Mouse (Mus musculus): ENCODE results near the gene Pcbp3. TPM values are rescaled to one million over a fixed set of nuclear protein-coding genes. Genes with fewer than 3 reads are reported as not detected.
"Not testable (repeated sequence)": the region's sequence is repeated elsewhere in the genome, so short reads cannot be mapped to it uniquely, and the experiment has no call there.

Gene Pcbp3
- 43.5 and 44.1 TPM in 2 replicates for polyA plus RNA-seq (2015; fragmentation: Nextera tagmentation; extraction: Ambion mirVana)

DNA sequence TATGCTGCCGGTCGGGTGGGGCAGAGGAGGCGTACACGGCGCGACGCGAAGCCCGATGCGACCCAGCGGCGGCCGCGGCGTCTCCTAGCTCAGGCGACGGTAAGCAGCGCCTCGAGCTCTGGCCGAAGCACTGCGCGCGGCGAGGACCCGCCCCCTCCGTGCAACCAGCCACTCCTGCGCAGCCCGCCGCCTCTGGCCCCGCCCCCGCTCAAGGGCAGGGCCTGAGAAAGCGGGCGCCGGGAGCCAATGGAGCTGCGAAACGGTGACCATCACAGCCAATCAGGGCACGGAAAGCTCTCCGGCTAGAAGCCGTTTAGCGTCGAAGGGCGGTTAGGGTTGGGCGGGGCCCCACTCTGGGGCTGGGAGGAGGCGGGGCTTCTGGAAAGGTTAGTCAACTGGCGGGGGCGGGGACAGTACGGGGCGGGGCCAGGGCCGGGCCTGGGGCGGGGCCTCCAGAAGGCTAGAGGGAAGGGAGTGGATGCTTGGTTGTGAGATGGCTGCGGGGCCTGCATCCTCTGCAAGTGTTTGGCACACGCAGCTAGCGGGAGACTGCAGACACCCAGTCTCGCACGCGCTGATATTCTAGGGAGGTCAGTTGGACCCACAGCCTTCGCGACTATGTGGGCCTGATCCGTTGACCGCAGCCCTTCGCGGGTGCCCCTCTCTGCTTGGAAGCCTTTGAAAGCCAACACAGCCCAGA lies at the start of gene Pcbp3:
Pcbp3 (minus strand) TSS at position 98 of the 700 bp plus-strand sequence.
- Histone ChIP-seq H3K9me3 (no peaks in the 10 kb centered on the region), H3K27me3 (replicated peaks) (no peaks in the 10 kb centered on the region), H3K36me3 (no peaks in the 10 kb centered on the region), H3K4me2 (replicated peaks) (peak within 1 kb of the TSS; percentile 97), H3K4me3 (replicated peaks) (peak within 1 kb of the TSS; percentile 63), H3K27ac (peak within 1 kb of the TSS; percentile 54; the same call in 1 of the 2 replicates), H3K9ac (peak within 1 kb of the TSS; percentile 75), H3K4me1 (replicated peaks) (peaks cover 27% of the 10 kb centered on the region)
- ATAC-seq, result peak; percentile 99
- WGBS, result 2% methylated on average over 61 of the region's 62 CpGs

DNA sequence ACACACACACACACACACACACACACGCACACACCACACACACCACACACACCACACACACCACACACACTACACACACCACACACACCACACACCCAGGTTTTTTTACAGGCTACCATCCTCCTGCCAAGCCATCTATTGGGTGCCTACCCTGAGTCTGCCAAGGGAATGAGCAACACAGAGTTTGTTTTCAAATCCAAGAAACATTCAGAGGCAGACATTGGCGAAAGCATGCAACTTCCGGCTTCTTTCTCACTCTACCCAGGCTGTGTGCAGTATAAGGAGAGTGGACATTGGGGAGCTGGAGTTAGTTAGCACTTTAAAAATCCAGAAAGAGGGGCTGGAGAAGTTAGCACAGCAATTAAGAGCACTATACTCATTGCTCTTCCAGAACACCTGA lies 47.0 kb upstream of the Pcbp3 start:
- Histone ChIP-seq H3K4me2 (replicated peaks) (no peak overlapping the region), H3K27ac (0 out of 2 replicates have a peak overlapping the region, but pooled peaks have one; percentile 32)
- ATAC-seq, result no peak

DNA sequence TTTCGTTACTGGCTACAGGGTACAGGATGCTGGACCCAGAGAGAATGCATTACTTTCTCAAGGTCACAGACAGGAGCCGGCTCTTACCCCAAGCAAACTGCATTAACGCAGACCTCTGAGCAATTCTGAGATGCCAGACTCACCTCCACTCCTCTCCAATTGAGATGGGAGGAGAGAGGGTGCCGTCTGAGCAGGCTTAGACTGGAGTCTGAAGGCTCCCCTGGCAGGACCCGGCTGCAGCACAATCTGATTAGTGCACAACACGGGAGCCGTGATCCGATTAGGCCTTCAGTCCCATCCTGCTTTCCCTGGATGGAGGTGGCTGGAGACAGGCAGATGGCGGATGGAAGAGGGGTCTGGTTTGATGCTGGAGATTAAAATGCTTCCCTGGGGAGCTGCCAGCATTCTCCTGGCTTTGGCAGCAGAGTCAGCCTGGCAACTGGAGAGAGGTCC lies 46.4 kb upstream of the Pcbp3 start:
- peaks cover 8% of the 10 kb centered on the region for H3K4me1 ChIP-seq (replicated peaks)
- H3K27ac ChIP-seq, result 0 out of 2 replicates have a peak overlapping the region, but pooled peaks have one; percentile 22
- H3K4me2 ChIP-seq (replicated peaks), result no peak overlapping the region; the same call in 1 of the 2 replicates
- no peaks in the 10 kb centered on the region for H3K9me3 ChIP-seq
- H3K36me3 ChIP-seq, result no peaks in the 10 kb centered on the region
- ATAC-seq, result peak; percentile 70
- WGBS, result 29% methylated on average over 9 of the region's 9 CpGs
- no peak overlapping the region for H3K9ac ChIP-seq
- no peaks in the 10 kb centered on the region for H3K27me3 ChIP-seq (replicated peaks)
- no peak overlapping the region for H3K4me3 ChIP-seq (replicated peaks)

More for the DNA sequence above, 47.0 kb upstream of the Pcbp3 start:
- Histone ChIP-seq H3K36me3 (no peaks in the 10 kb centered on the region), H3K9ac (no peak overlapping the region), H3K4me3 (replicated peaks) (no peak overlapping the region), H3K4me1 (replicated peaks) (peaks cover 8% of the 10 kb centered on the region), H3K9me3 (no peaks in the 10 kb centered on the region), H3K27me3 (replicated peaks) (no peaks in the 10 kb centered on the region)
- WGBS, result 91% methylated on average over 3 of the region's 3 CpGs

DNA sequence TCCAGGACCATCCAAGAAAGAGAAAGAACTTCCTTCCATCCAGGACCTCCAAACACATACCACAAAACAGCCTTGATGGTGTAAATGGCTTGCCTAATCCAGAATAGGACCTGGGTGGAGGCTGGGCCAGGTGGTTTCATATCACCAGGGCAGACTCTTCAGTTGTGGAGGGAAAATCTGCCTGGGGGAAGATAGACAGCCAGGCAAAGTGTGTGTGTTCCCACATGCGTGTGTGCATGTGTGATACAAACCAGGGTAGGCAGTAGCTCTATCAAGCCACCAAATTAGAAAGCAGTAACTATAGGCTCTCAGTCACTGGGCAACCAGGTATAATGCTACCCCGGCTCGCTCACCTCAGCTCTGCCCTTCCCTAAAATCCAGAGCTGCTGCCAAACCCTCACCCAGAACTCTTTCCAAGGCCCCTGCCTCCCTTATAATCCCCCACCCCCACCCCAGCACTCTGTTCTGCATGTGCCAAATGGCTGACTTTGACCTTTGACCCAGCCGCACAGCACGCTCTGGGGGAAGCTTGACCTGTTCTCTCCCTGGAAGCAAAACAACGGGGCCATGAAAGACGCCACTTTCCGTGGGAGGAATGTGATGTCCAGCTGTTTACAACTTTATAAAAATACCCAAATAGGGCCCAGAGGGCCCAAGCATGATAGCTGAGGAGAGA lies 45.9 kb upstream of the Pcbp3 start:
- H3K27ac ChIP-seq, result 0 out of 2 replicates have a peak overlapping the region, but pooled peaks have one; percentile 22
- H3K9ac ChIP-seq, result no peak overlapping the region
- peak; percentile 48 for ATAC-seq
- no peak overlapping the region for H3K4me3 ChIP-seq (replicated peaks)
- no peaks in the 10 kb centered on the region for H3K27me3 ChIP-seq (replicated peaks)
- no peaks in the 10 kb centered on the region for H3K9me3 ChIP-seq
- H3K36me3 ChIP-seq, result no peaks in the 10 kb centered on the region
- 40% methylated on average over 8 of the region's 8 CpGs for WGBS
- peaks cover 8% of the 10 kb centered on the region for H3K4me1 ChIP-seq (replicated peaks)
- H3K4me2 ChIP-seq (replicated peaks), result no peak overlapping the region; the same call in 1 of the 2 replicates

DNA sequence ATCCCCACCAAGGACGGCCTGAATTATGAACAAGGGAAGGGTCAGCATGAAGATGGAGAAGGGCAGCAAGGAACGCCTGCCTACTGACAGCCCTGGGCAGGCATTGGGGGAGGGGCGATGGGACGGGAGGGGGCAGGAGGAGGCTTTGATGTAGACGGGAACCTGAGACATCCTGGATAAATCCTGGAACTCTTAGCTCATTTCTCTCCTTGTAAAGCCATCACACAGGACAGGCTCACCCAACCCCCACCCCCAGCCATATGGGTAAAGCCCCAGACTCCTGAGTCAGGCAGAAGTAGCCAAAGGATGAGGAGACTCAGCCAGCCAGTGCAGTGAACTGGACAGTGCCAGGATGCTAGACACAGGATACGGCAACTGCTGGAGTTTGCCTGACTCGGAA lies 43.2 kb upstream of the Pcbp3 start:
- Histone ChIP-seq H3K9ac (no peak overlapping the region), H3K4me1 (replicated peaks) (peaks cover 8% of the 10 kb centered on the region), H3K4me3 (replicated peaks) (no peak overlapping the region), H3K27me3 (replicated peaks) (no peaks in the 10 kb centered on the region), H3K9me3 (no peaks in the 10 kb centered on the region), H3K4me2 (replicated peaks) (no peak overlapping the region), H3K36me3 (no peaks in the 10 kb centered on the region), H3K27ac (no peak overlapping the region)
- ATAC-seq, result no peak
- 30% methylated on average over 7 of the region's 7 CpGs for WGBS

DNA sequence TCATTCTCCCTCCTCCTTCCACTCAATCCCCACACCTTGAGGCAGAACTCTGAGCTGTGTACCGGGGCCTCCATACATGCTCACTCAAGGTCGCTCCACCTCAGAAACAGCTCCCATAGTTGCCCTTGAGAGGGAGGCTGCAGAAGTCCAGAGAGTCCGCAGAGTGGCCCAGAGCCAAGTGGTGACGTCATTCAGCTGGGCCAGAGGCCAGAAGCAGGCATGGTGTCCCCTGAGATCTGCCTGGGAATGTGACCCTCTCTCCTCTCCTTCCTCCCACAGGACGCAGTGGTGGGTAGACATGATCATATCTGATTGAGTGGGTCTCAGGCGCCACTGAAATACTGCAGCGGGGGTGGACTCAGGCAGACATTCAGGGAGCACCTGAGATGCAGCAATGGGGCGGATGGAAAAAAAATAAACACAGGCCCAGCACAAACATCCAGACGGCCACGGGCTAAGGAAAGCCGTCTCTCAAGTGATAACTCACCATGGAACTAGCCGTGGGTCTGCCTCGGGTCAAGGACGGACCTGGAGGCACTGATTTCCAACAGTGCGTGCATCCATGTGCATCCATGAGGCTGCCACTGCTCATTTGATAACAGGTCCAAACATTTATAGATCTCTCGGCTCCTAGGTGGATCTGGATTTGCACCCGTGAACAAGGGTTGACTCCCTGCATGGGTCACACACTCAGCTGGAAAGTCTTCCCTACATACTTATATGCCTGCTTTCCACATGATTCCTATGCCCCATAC lies 36.2 kb upstream of the Pcbp3 start:
- H3K9me3 ChIP-seq, result no peaks in the 10 kb centered on the region
- H3K4me2 ChIP-seq (replicated peaks), result no peak overlapping the region
- no peak overlapping the region for H3K27ac ChIP-seq
- no peaks in the 10 kb centered on the region for H3K36me3 ChIP-seq
- WGBS, result 55% methylated on average over 17 of the region's 17 CpGs
- ATAC-seq, result peak; percentile 67
- H3K4me3 ChIP-seq (replicated peaks), result no peak overlapping the region
- H3K27me3 ChIP-seq (replicated peaks), result no peaks in the 10 kb centered on the region
- H3K9ac ChIP-seq, result no peak overlapping the region
- 0 out of 2 replicates have a peak, but pooled peaks cover 7% of the 10 kb centered on the region for H3K4me1 ChIP-seq (replicated peaks)

DNA sequence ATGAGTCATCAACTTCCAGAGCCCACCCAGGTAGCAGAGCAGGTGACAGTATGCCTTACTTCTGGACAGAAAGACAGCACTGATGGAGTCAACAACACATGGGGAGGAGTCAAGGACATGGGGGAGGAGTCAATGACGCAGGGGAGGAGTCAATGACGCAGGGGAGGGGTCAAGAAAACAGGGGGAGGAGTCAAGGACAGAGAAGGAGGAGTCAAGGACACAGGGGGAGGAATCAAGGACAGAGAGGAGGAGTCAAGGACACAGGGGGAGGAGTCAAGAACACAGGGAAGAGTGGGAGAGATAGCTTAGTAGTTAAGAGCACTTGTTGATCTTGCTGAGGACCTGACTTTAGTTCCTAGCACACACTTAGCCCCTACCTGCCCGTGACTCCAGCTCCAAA lies 30.8 kb upstream of the Pcbp3 start:
- Histone ChIP-seq H3K36me3 (no peaks in the 10 kb centered on the region), H3K9me3 (no peaks in the 10 kb centered on the region), H3K27me3 (replicated peaks) (no peaks in the 10 kb centered on the region), H3K4me1 (replicated peaks) (no peaks in the 10 kb centered on the region), H3K4me2 (replicated peaks) (no peak overlapping the region), H3K9ac (no peak overlapping the region), H3K27ac (no peak overlapping the region), H3K4me3 (replicated peaks) (no peak overlapping the region)
- no peak for ATAC-seq
- WGBS, result 59% methylated on average over 3 of the region's 3 CpGs

DNA sequence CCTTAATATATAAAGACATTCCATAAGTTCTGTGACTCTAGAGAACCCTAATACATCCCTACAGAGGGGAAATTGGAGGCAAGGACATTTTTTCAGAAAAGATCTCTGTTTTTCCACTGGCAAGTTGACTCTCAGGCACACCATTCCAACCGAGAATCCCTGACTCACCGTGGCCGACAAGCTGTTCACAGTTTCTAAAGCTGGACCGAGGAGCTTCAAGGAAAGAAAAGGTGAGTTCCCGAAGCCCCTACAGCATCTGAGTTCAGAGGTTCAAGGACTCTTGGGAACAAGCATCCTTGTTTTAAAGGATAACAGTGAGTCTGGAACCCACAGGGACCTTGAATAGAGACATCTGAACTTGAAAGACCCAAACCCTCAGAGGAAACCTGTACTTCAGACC lies 26.9 kb upstream of the Pcbp3 start:
- no peaks in the 10 kb centered on the region for H3K4me1 ChIP-seq (replicated peaks)
- H3K9ac ChIP-seq, result no peak overlapping the region
- H3K36me3 ChIP-seq, result no peaks in the 10 kb centered on the region
- H3K4me3 ChIP-seq (replicated peaks), result no peak overlapping the region
- WGBS, result 92% methylated on average over 5 of the region's 5 CpGs
- H3K9me3 ChIP-seq, result no peaks in the 10 kb centered on the region
- H3K4me2 ChIP-seq (replicated peaks), result no peak overlapping the region
- no peak overlapping the region for H3K27ac ChIP-seq
- no peaks in the 10 kb centered on the region for H3K27me3 ChIP-seq (replicated peaks)
- ATAC-seq, result no peak

DNA sequence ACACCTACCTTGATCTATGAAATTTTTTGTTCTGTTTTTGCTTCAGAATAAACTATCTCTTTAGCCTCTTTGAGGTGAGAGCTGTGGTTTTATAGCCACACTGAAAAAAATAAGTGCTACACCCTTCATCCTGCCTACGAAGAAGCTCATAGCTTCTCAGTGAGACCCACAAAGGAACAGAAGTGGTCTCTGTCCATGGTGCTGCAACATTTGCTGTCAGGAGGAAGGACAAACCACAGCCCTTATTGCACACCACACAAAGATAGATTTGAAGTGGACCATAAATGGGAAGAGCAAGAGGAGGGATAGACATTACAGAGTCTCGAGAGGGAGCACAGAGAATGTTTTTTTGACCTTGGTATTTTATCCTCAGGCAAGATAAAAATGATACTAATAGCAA lies 16.4 kb upstream of the Pcbp3 start:
- H3K27me3 ChIP-seq (replicated peaks), result no peaks in the 10 kb centered on the region
- H3K4me2 ChIP-seq (replicated peaks), result no peak overlapping the region
- no peak overlapping the region for H3K9ac ChIP-seq
- no peaks in the 10 kb centered on the region for H3K4me1 ChIP-seq (replicated peaks)
- no peak for ATAC-seq
- H3K4me3 ChIP-seq (replicated peaks), result no peak overlapping the region
- no peaks in the 10 kb centered on the region for H3K36me3 ChIP-seq
- no peaks in the 10 kb centered on the region for H3K9me3 ChIP-seq
- no peak overlapping the region for H3K27ac ChIP-seq
- WGBS, result 31% methylated on average over 2 of the region's 2 CpGs

DNA sequence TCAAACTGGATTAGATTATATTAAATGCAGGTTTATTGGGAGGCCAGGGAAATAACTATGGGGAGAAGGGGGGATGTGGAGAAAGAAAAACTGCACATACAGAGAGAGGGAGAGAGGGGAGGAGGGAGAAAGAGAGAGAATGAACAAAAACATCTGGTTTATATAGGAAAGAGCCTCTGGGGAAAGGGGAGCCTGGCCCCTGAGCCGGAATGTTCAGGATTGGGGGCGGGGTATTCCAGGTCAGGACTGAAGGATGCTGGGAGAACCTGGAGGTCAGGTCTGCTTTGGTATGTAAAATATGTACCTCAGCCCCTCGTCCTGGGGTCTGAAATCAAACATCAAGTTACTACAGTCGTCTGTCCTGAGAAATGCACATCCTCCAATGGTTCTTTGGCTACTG lies 15.0 kb upstream of the Pcbp3 start:
- Histone ChIP-seq H3K4me1 (replicated peaks) (no peaks in the 10 kb centered on the region), H3K27me3 (replicated peaks) (no peaks in the 10 kb centered on the region), H3K4me2 (replicated peaks) (no peak overlapping the region), H3K4me3 (replicated peaks) (no peak overlapping the region), H3K27ac (no peak overlapping the region), H3K9ac (no peak overlapping the region), H3K36me3 (no peaks in the 10 kb centered on the region), H3K9me3 (no peaks in the 10 kb centered on the region)
- 40% methylated on average over 4 of the region's 4 CpGs for whole genome bisulfite sequencing
- ATAC-seq, result no peak

DNA sequence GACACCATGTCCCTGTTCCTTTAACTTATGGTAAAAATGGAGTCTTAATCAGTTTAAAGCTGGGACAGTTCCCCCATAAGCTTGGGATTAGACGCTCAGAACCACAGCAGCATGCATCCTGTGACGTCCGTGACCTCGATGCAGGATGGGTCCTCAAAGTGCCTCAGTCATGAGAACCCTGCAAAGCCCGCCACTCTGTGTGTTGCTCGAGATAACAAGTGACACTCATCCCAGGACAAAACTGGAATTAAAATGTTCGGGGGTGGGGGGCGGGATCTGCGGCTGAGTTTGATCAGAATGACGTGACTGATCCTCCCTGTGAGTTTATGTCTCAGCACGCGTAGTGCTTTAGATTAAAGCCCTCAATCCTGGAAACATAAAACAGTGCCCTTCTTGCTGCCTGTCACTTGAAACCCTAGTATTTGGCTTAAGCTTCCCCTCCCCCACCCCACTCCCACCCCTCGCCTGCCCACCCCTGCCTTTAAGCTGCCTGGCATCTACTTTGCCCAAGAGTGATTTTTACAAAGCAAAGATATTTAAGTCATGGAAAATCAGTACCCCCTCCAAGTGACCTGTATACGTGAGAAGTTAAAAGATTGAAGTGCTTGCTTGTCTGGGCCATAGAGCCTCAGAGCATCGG lies 12.2 kb upstream of the Pcbp3 start:
- WGBS, result 28% methylated on average over 15 of the region's 15 CpGs
- no peaks in the 10 kb centered on the region for H3K9me3 ChIP-seq
- no peaks in the 10 kb centered on the region for H3K36me3 ChIP-seq
- H3K4me3 ChIP-seq (replicated peaks), result no peak overlapping the region
- no peaks in the 10 kb centered on the region for H3K27me3 ChIP-seq (replicated peaks)
- H3K4me1 ChIP-seq (replicated peaks), result no peaks in the 10 kb centered on the region
- no peak for ATAC-seq
- H3K27ac ChIP-seq, result no peak overlapping the region
- no peak overlapping the region for H3K4me2 ChIP-seq (replicated peaks)
- no peak overlapping the region for H3K9ac ChIP-seq

DNA sequence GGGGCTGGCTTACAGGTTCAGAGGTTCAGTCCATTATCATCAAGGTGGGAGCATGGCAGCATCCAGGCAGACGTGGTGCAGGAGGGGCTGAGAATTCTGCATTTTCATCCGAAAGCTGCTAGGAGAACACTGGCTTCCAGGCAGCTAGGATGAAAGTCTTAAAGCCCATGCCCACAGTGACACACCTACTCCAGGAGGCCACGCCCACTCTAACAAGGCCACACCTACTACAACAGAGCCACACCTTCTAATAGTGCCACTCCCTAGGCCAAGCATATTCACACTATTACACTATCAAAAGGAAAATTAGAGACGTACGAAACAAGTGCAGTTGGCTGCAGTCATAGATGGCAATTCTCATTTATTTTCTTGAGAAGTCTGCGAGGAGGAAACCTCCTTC lies 10.6 kb upstream of the Pcbp3 start:
- H3K27me3 ChIP-seq (replicated peaks); H3K4me1 ChIP-seq (replicated peaks); H3K36me3 ChIP-seq; ATAC-seq; H3K9me3 ChIP-seq; H3K27ac ChIP-seq; H3K4me3 ChIP-seq (replicated peaks); H3K4me2 ChIP-seq (replicated peaks); H3K9ac ChIP-seq: not testable (repeated sequence)
- 61% methylated on average over 6 of the region's 6 CpGs for WGBS
